Mouse (Mus musculus): ENCODE results near the gene Zbed6.
"Not testable (repeated sequence)": the region's sequence is repeated elsewhere in the genome, so short reads cannot be mapped to it uniquely, and the experiment has no call there.

Zbed6 gene

DNA sequence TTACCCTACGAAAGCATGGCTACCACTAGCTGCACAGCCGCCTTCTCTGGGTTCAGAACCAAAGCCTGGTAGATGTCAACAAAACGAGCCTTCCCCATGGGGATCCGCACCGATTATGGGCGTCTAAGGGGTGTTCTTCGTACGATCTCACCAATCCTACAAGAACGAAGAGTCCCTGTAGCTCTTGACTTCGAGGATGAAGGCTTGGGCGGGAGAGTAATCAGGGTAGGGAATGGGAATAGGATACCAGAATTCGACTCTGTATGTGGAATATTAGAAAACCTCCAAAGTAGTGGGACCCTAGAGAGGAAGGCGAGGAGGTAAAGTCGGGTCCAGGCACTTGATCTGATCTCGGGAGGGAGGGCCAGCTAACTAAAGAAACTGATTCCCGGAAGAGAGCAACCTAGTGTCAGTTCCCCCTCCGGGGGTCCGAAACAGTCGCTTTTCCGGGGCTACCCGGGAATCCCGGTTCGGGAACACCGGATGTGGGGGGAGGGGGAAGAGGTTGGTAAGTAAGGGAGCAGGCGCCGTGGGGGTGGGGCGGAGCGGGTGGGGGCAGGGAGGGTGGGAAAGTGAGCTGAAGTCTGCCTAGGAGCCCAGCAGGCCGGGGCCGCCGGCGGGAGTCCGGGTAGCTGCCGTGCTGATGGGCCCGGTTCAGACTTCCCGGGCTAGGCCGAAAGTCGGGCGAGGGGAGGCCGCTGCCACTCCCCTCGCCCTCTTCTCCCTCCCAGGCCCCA, at the start of gene Zbed6:
Gene Zbed6, minus strand, starts transcription at position 420 of the 737 bp plus-strand sequence.
- no peak for DNase-seq (ENCODE audit: low read depth)

DNA sequence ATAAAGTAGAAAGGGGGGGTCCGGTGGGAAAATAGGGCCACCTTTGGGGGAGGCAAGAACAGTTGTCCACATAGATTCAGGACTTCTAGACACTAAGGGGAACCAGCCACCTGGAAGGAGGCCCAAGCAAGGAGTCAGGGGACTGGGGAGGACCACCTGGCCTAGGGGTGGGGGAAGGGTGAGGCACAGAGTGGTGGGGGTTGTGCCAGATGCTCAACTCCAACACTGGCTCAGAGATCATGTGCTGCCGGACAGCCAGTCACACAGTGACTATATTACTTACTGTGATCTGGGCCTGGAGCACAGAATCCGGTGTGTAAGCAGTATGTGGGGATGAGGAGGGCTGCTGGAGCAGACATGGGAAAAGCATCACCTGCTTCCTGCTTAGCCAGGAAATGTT, 48.6 kb upstream of the Zbed6 start:
- no peak for DNase-seq (ENCODE audit: low read depth)

DNA sequence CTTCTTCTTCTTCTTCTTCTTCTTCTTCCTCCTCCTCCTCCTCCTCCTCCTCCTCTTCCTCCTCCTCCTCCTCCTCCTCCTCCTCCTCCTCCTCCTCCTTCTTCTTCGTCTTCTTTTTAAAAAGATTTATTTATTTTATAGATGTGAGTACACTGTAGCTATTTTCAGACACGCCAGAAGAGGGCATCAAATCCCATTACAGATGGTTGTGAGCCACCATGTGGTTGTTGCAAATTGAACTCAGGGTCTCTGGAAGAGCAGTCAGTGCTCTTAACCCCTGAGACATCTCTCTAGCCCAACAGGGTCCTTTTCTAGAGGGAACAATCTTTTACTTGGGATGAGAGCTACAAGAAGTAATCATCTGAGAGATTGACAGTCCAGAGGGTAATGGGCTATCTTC, 41.1 kb upstream of the Zbed6 start:
- DNase-seq (ENCODE audit: low read depth): not testable (repeated sequence)

DNA sequence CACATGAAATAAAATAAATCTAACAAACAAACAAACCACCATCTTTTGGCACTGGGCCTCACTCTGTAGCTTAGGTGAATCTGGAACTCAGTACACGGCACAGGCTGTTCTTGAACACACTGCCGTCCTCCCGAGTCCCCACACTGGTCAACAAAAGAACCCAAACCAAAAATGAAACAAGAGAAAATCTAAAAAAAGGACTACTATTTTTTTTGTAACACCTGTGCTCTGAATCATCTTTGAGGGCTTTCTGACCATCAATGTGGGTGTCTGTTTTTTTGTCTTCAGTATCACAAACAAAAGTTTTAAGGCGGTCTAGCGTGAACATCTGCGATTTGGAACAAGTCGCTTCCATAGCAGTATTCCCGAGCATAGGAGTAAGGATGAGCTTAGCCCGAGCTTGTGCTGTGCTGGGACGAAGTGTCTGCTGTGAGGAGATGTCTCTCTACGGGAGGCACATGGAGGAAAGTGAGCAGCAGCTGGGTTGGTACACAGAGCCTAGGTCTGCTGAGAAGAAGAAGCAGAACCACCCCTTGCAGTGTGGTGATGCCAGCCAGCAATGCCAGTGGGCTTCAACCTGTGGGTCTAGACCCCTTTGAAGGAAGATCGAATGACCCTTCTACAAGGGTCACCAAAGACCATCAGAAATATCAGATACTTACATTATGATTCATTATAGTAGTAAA, 37.4 kb upstream of the Zbed6 start:
- DNase-seq (ENCODE audit: low read depth): no peak

DNA sequence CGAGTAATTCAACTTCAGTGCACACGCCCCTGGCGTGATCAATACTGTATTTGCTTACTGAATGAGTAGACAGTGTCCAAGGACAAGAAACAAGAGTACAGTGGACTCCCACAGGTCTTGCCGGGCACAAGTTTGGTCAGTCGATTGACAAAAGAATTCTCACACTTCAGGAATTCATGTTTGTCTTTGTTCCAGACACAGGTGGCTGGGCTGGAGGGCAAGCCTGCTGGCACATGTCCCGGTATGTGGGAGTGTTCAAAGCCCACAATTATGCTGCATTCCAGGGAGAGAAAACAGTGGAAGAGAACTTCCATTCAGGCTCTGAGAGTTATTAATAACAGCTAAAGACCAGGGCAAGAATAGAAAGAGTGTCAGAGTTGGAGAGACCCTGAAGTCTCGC, 35.2 kb upstream of the Zbed6 start:
- no peak for DNase-seq (ENCODE audit: low read depth)

DNA sequence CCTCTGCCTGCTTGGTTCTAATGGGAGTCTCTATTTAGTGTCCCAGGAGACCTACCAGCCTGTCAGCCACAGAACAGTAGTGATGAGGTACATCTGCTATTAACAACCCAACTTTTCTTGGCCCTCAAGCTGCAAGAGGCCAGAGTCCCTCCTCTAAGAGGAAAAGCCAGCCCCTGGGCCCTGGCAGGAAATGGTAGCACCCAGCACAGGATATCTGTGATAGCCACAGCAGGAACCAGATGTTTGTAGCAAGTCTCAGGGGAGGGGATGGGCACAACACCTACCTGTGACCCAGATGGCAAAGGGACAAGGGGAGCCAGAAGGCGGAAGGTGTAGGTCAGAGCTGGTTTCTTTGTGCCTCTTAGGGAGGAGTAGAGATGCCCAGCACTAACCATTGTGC, 34.2 kb upstream of the Zbed6 start:
- no peak for DNase-seq (ENCODE audit: low read depth)

DNA sequence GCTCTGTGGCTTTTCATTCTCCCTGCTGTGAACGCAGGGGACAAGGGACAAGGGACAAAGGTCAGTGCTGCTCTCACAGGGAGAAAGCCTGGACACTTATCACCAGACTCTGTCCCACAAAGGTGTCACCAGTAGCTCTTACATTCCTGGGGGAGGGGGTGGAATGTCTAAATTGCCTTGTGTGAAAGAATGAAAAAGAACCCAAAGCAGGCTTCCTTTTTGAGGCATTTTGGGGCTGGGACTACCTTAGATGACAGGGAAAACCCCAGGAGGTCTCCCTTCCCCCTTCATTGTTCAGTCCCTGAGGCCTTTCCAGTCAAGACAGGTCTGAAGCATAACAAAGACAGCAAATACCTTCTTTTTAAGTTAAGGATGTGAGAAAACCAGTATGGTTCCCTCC, 33.6 kb upstream of the Zbed6 start:
- no peak for DNase-seq (ENCODE audit: low read depth)

DNA sequence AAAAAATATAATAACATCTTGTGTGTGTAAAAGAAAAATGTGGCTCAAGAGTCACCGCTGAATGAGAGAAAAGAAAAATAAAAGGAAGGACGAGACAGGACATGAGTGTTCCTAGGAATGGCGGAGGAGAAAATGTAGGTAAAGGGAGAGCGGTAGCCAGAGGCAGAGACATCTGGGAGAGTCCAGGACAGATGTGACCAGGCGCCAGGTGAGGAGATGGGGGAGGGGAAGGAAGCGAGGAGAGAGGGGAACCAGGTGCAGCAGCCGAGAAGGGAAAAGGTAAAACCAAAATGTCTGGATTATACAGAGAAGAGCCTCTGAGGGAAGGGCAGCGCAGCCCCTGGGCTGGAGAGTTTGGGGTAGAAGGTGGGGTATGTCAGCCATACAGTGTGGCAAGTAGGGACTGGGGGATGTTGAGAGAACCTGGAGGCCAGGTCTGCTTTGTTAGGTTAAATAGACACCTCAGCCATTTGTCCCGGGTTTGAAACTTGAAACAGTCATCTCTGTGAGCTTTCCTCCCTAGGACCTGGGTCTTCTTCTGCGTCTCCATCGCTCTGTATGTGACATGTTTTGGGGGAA, 32.9 kb upstream of the Zbed6 start:
- no peak for DNase-seq (ENCODE audit: low read depth)

DNA sequence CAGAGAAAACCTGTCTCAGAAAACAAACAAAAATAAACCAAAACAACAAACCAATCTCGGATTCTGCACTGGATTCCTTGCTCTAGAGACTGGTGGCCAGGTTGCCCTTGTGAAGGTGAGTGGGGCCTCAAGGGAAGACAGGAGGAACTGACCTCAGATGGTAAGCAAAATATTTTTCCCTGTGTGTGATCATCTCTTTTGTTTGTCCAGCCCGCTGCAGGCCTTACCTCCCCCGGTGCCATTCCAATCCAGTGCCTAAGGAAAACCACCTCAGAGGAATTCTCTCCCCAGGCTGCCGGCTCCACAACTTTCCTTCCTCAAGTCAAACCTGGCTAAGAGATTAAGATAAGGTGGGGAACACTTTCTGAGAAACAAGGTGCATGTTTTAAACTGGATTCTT, 31.5 kb upstream of the Zbed6 start:
- no peak for DNase-seq (ENCODE audit: low read depth)

DNA sequence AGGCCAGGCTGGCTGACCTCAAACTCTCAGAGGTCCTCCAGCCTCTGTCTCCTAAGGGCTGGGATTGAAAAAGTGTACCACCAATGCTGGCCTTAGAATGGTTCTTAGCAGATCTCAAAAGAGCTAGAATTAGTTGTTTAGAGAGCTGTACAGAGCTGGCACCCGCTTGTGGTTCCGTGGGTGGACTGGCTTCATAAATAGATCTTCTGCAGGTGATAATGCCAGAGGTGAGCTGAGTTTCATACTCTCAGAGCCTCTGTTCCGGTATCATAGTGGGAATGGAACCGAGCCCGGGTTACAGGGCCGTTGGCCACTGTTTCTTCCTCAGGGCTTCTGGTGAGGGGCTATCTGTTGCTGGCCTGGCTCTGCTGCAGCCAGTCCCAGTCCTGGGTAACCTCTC, 30.4 kb upstream of the Zbed6 start:
- DNase-seq (ENCODE audit: low read depth): no peak

DNA sequence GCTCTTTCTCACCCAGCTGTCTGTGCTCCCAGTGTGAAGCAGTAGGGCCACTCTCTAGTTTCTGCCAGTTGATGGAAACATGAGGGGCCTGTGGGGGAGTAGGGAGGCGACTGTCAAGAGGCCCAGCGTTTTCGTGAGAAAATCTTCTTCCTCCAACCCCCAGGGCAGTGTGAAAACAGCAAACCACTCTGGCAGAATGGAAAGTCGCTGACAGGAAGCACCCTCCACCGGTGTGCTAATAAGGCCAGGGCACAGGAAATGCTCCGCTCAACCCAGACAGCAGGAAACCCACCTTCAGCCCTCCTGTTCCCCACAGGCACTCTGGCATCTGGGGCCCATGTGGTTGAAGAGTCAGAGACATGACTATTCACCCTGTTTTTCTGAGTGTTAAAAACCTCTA, 29.2 kb upstream of the Zbed6 start, which contains the start of gene Lax1:
Gene Lax1, minus strand, starts transcription at position 212 of the 400 bp plus-strand sequence.
- no peak for DNase-seq (ENCODE audit: low read depth)

DNA sequence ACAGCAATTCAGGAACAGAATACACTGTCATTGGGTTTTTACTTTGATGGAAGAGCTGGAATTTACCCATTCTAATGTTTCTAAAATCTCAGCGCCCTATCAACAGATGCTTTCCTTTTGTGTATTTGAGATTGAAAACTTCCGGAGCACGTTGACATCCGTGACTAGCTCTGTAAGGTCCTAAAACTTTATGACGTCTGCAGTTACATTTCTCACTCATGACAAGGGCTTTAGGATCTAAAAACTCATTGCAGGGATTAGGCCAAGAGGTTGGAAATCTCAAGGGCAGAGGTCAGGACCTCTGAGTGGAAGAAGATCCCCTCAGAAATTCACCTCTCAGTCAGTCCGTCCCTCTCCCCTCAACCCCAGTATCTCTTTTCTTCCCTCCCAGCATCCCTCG, 27.6 kb upstream of the Zbed6 start:
- no peak for DNase-seq (ENCODE audit: low read depth)

DNA sequence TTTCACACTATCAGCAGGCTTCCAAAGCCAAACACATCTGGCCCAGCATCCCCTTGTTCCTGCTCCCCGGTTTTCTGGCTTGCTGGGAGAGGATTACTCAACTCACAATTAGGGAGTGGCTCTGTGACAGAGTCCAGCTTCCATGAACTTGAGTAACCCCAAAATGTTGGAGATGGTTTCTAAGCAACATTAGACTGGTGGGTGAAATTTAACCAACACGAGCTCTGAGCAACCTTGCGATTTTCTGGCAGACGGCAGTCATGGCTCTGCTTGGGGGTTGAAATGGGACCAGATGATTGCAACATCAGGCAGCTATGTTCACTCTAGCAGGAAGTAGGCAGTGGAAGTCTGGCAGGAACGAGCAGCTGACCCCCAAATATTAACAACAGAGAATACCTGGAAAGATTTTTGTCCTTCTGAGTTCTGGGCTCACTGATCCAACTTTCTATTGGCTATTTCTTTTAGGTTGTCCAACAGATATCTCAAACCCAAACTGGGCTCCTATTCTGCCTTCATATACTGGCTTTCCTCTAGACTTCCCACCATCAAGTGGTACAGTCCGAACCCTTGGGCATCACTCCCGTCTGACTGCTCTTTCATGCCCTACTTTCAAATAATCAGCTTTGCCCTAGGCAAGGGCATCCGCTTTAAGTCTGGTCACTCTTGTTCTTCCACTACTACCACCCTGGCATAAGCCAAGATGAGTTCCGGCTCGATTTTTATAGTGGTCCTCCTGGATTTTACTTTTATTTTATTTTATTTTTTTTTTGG, 25.2 kb upstream of the Zbed6 start:
- DNase-seq (ENCODE audit: low read depth): no peak

DNA sequence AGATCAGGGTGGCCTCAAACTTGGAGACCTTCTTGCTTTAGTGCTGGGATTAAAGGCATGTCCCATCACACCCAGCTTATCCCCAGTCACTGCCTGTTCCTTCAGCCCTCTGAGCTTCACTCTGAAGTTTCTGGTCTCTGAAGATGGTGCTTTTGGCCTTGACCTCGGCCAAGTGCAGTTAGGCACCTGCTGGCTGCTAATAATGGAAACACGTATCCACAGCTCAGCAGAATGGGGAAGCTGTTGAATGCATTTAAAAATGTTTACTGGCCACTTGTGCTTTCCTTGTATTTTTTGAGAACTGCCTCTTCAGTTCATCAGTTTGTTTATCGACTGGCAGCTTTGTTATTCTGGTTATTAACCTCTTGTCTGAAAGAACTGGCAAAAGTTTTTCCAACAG, 11.1 kb upstream of the Zbed6 start:
- no peak for DNase-seq (ENCODE audit: low read depth)

DNA sequence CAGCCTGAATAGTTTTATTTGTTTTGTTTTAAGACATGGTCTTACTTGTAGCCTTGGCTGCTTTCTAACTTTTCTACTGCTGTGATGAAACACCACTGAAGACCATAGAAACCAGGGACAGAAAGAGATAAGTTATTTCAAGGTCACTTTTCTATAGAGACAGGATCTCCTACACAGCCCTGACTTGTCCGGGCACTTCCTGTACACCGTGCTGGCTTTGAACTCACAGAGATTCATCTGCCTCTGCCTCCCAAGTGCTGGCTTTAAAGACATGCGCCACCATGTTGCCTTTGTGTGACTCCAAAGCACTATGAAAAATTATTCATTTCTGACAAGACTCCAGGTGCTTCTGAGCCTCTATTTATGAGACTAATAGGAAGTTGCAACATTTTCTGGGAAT, 10.6 kb upstream of the Zbed6 start:
- DNase-seq (ENCODE audit: low read depth): no peak

DNA sequence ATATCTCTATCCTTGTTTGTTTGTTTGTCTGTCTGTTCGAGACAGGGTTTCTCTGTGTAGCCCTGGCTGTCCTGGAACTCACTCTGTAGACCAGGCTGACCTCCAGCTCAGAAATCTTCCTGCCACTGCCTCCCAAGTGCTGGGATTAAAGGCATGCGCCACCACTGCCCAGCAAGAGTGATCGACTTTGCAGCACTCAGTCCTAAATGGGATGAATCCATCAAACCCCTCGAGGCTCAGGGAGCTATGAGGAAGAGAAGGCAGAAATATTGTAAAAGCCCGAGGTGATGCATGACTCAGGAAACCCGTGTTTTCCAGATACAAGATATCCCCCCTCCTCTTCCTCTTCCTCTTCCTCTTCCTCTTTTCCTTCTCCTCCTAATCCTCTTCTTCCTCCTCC, 10.1 kb upstream of the Zbed6 start:
- no peak for DNase-seq (ENCODE audit: low read depth)

DNA sequence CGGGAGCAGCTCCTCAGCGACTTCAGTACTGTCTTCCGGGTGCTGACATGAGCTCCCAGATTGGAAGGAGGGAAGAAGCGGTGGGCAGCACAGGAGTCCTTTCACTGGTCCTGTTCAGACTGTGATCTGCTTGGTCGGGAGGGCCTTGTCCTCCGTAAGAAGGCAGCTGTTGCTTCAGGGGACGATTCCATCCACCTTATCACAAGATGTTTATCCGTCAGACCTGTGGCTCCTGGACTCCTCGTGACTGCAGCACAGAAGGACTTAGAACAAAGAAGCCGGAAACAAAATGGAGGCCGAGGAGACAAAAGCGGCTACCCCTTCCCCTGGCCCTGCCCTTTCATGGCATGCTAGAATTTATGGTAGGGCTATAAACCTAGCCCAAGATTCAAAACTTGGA, 9.5 kb upstream of the Zbed6 start:
- no peak for DNase-seq (ENCODE audit: low read depth)

DNA sequence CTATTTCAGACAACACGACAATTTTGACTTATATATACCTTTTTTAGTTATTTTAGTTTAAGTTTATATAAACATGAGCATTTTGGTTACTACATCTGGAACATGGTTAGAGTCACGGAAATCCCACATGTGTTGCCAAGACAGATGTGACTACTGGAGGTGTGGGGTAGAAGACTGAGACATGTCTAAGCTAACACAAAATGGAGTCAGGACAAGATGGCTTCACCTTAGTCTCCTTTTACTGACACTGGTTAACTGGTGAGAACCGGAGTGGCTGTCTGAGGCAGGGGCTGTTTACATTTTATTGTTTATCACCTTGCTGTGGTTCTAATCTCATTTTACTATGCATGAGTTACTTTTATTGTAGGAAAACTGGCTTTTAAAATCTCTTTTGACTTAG, 7.9 kb upstream of the Zbed6 start:
- DNase-seq (ENCODE audit: low read depth): no peak

DNA sequence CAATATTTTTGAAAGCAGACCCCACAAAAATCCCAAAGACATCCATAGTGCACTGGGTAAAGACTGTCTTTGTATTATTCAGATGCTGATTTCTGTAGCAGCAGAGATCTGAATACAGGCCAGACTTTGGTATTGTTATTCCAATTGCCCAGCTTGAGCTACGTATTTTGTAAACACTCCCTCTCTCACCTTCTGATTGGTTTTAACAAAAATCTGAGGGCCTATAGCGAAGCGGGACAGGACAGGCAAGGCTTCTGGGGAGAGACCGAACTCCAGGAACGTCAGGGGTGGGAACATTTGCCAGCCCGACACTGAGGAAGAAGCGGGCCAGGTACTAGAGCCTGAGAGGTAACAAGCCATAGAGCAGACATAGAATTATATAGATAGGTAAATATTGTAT, 7.0 kb upstream of the Zbed6 start:
- no peak for DNase-seq (ENCODE audit: low read depth)

DNA sequence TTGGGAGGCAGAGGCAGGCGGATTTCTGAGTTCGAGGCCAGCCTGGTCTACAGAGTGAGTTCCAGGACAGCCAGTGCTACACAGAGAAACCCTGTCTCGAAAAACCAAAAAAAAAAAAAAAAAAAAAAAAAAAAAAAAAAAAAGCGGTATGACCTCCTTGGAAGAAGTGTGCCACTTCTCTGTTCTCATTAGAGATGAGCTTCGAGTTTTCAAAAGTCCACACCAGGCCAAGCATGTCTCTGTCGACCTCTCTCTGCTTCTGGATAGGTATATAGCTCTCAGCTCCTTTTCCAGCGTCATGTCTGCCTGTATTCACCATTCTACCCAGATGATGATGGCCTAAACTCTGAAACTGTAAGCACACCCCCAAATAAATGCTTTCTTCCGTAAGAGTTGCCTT, 5.0 kb upstream of the Zbed6 start:
- not testable (repeated sequence) for DNase-seq (ENCODE audit: low read depth)

DNA sequence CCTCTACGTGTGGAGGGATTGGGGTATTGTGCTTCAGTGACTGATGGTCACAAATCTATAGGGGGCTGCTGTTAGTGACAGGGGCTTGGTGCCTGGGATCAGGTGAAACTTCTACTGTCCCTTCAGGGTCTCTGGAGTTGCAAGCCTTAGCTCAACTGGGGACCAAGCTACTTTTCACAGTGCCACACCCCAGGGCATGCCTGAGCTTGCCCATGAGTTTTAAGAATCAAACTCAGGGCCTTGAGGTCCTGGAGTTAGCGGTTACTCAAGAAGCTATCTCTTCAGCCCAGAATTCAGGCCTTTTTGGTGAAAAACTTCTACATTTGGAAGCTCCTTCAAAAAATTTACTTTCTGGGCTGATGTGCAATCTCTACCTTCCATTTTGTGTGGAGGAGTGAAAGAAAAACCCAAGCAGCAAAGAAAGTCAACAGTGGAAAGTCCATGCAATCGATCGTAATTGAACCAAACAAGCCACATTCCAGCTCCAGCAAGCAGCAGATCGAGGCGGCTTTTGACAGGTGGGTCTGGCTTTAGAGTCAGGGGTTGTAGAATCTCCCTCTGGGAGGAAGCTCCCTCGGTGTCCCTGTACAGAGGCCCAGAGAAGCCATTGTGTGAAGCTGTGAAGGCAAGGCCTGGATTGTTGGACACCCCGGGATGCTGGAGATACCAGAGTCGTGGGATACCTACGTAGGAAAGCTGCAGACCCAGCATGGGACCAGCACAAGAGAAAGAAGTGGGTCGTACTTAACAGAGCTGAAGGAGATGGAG, 3.7 kb upstream of the Zbed6 start:
- DNase-seq (ENCODE audit: low read depth): no peak

DNA sequence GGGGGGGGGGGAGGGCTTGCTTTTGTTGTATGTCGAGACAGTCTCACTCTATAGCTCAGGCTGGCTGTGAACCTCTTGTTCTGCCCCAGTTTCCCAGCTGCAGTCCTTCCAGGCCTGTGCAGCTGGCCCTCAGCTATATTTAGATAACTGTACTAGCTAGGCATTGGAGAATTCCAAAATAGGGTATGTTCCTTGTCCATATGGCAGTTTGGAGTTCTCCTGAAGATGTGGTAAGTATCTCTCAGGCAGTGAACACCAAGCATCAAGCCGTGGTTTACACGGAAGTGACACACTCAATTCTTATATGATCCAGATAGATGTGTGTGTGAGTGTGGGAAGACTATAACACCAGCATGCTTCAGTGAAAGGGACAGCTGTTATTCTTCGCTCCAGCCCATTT, 2.7 kb upstream of the Zbed6 start:
- no peak for DNase-seq (ENCODE audit: low read depth)

Data from c-Kit-positive CD71-positive TER-119-negative erythroid progenitor cells, embryonic 14.5 days (primary cell).